Mouse (Mus musculus) left cerebral cortex, adult 9 months (tissue): ENCODE data around the gene Olfr113.
"Not testable (repeated sequence)": the region's sequence is repeated elsewhere in the genome, so short reads cannot be mapped to it uniquely, and the experiment has no call there.

Experiments
- DNase-seq, 2 experiments: peaks; one replicate each; pipeline ENCODE4 v3.0.0; 2022; ENCODE audit warnings: low spot score in 2 of 2

Olfr113 gene

GRCm38 (mm10) chr17:37577563-37577962 is at the start of gene Olfr113:
Gene Olfr113, minus strand, starts transcription at chr17:37577663.
- no peak for DNase-seq

- DNase-seq = no peak
Measured at GRCm38 (mm10) chr17:37627009-37627408, 49.5 kb upstream of the Olfr113 start, which contains the start of the genes Olfr115 and Olfr116. Gene Olfr115, minus strand, starts transcription at chr17:37627109. Gene Olfr116, minus strand, starts transcription at chr17:37627199.

- DNase-seq = no peak
Measured at GRCm38 (mm10) chr17:37592643-37593042, 15.2 kb upstream of the Olfr113 start, which contains the start of gene Olfr114. Gene Olfr114, minus strand, starts transcription at chr17:37592743.

- no peak for DNase-seq
Measured at GRCm38 (mm10) chr17:37569351-37569750, 8.1 kb downstream of the Olfr113 start, which contains the start of gene Olfr112. Gene Olfr112, minus strand, starts transcription at chr17:37569451.

- DNase-seq = no peak
Measured at GRCm38 (mm10) chr17:37558913-37559615, 18.4 kb downstream of the Olfr113 start.

GRCm38 (mm10) chr17:37543800-37544435 is 33.5 kb downstream of the Olfr113 start:
- no peak for DNase-seq

GRCm38 (mm10) chr17:37541454-37542119 is 35.9 kb downstream of the Olfr113 start:
- no peak for DNase-seq

GRCm38 (mm10) chr17:37538416-37538815 is 39.0 kb downstream of the Olfr113 start:
- DNase-seq = peak; percentile 3 to 6

GRCm38 (mm10) chr17:37535173-37535572 is 42.3 kb downstream of the Olfr113 start:
- DNase-seq = no peak

- peak; percentile 3 for DNase-seq
Measured at GRCm38 (mm10) chr17:37525427-37525826, 52.0 kb downstream of the Olfr113 start.

GRCm38 (mm10) chr17:37524612-37525011 is 52.9 kb downstream of the Olfr113 start:
- not testable (repeated sequence) for DNase-seq
